Mouse (Mus musculus): ENCODE data around the gene Slc25a11.

Gene Slc25a11

GRCm38 (mm10) chr11:70667271-70668150 is 20.2 kb upstream of the Slc25a11 start:
- DNase-seq (ENCODE audit: low spot score): no peak

- no peak for DNase-seq (ENCODE audit: low spot score)
These were observed 19.4 kb upstream of the Slc25a11 start for GRCm38 (mm10) chr11:70666687-70667086.

- DNase-seq (ENCODE audit: low spot score): no peak
These were observed 17.5 kb upstream of the Slc25a11 start for GRCm38 (mm10) chr11:70664741-70665140.

GRCm38 (mm10) chr11:70663957-70664356 is 16.7 kb upstream of the Slc25a11 start:
- no peak for DNase-seq (ENCODE audit: low spot score)

- no peak for DNase-seq (ENCODE audit: low spot score)
These were observed 15.8 kb upstream of the Slc25a11 start for GRCm38 (mm10) chr11:70663101-70663500.

GRCm38 (mm10) chr11:70660571-70660970 is 13.3 kb upstream of the Slc25a11 start:
- DNase-seq (ENCODE audit: low spot score): no peak

- DNase-seq (ENCODE audit: low spot score): no peak
These were observed 11.7 kb upstream of the Slc25a11 start for GRCm38 (mm10) chr11:70658942-70659341.

- DNase-seq (ENCODE audit: low spot score): no peak
These were observed 11.2 kb upstream of the Slc25a11 start for GRCm38 (mm10) chr11:70658521-70658920.

GRCm38 (mm10) chr11:70657991-70658390 is 10.7 kb upstream of the Slc25a11 start:
- no peak for DNase-seq (ENCODE audit: low spot score)

- no peak for DNase-seq (ENCODE audit: low spot score)
These were observed 10.3 kb upstream of the Slc25a11 start for GRCm38 (mm10) chr11:70657573-70657972.

- DNase-seq (ENCODE audit: low spot score): no peak
These were observed 9.7 kb upstream of the Slc25a11 start, which contains the start of gene Eno3 for GRCm38 (mm10) chr11:70656964-70657363. Gene Eno3, plus strand, starts transcription at chr11:70657202.

GRCm38 (mm10) chr11:70656456-70656927 is 9.2 kb upstream of the Slc25a11 start:
- DNase-seq (ENCODE audit: low spot score): peak; percentile 38

- DNase-seq (ENCODE audit: low spot score): peak; percentile 46
These were observed 8.5 kb upstream of the Slc25a11 start for GRCm38 (mm10) chr11:70655571-70656455.

GRCm38 (mm10) chr11:70654923-70655570 is 7.8 kb upstream of the Slc25a11 start:
- DNase-seq (ENCODE audit: low spot score): peak; percentile 79

GRCm38 (mm10) chr11:70654198-70654922 is 7.1 kb upstream of the Slc25a11 start, which contains the start of gene Pfn1:
Gene Pfn1, minus strand, starts transcription at chr11:70654644.
- DNase-seq (ENCODE audit: low spot score): peak; percentile 91

GRCm38 (mm10) chr11:70653345-70654197 is 6.3 kb upstream of the Slc25a11 start:
- peak; percentile 53 for DNase-seq (ENCODE audit: low spot score)

- no peak for DNase-seq (ENCODE audit: low spot score)
These were observed 5.6 kb upstream of the Slc25a11 start for GRCm38 (mm10) chr11:70652884-70653344.

- peak; percentile 40 for DNase-seq (ENCODE audit: low spot score)
These were observed 5.0 kb upstream of the Slc25a11 start for GRCm38 (mm10) chr11:70652029-70652883.

- DNase-seq (ENCODE audit: low spot score): no peak
These were observed 4.1 kb upstream of the Slc25a11 start for GRCm38 (mm10) chr11:70651391-70651790.

Measured in adipocyte (in vitro differentiated cells).